Mouse (Mus musculus): ENCODE measurements around the gene Tecta.

The Tecta gene

DNA sequence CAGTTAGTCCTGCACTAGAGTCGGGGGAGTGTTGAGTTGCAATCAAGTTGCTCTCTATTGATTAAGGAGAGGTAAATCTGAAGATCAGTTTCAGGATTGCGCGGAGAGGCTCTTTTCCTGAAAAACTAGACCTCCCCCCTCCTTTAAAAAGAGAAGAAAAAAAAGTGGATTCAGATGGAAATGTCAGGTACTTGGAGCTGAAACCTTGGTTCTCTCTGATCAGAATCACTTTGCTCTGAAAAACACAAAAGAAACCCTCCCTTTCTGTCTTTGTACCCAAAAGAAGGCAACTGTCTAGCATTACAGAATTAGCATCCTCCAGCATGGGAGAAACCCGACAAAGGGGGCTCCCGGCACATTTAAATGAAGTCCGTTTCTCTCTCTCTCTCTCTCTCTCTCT, at the start of gene Tecta:
Gene Tecta (minus strand): TSS at position 101 of the 400 bp plus-strand sequence.
- no peak for DNase-seq

DNA sequence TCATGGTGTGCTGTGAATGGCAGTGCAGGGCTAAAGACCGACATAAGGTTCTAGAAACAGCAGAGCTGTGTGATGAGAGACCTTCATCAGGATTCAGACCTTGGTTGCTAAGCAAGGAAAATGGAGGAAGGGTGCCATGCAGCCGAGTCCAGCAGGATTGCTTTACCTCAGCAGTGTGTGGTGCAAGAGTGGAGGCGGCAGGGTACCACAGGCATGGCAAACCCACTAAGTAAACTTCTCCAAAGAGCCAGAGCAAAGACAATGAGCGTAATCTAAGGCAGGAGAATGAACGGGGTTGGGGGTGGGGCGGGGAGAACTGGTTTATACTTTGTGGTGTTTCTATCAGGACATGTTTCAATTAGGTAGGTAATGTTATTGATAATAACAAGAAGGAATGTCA, 49.3 kb upstream of the Tecta start:
- DNase-seq, result no peak

DNA sequence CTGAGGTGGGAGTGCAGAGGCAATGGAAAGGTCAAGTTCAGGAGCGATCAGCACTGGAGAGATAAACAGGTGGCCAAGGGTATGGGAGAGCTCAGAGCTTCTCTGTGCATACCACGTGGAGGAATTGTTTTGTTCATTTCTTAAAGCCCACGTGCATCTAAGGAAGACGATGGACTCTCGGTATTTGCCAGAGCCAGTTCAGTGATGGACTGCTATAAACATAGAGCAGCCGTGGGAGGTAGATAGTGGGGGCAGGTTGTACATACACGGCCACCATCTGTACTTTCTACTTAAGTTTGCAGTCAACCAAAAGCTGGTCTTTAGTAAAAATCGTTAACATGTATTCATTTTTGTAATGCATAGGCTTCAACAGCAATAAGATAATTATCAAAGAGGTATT, 42.4 kb upstream of the Tecta start:
- no peak for DNase-seq

- no peak for DNase-seq
Observed at GRCm38 (mm10) chr9:42441234-42441633, 41.5 kb upstream of the Tecta start.

GRCm38 (mm10) chr9:42439446-42439845, 39.7 kb upstream of the Tecta start:
- DNase-seq, result no peak

GRCm38 (mm10) chr9:42432155-42432554, 32.4 kb upstream of the Tecta start:
- no peak for DNase-seq

GRCm38 (mm10) chr9:42431606-42432005, 31.9 kb upstream of the Tecta start:
- no peak for DNase-seq

DNA sequence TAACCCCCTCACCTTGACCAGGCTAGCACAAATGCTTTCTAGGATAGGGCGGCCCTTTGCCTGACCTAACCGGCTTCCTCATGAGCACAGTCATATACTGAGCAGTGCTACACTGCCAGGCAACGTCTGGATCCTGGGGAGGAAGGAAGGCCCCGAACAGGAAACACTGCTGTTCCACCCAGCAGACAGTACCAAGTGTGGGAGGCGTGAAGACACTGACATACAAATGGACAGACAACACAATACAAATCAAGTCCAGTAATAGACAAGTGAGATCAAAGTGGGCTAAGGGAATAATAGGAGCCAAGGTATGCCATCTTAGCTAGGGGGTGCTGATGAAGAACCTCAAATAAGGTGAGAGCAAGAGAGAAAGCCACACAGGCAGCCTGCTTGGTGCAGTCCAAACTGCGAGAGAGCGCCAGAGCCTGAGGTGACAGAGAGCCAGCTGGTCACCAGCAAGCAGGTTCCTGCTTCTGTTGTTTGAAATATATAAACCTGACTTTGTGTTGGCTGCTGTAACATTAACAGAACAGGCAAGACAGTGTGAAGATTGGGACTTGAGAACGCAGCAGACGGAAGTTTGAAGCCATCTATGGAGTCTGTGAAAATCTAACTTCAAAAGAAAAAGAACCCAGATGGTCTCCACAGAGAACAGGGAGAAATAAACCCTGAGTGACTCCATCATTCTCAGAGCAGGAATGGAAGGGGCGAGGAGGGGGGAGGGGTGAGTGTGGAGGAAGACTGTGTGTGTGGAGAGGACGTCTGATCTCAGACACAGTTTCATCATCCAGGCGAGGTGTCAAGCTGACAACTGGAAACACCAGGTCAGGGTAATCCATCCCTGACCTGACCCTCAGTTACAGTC, 28.6 kb upstream of the Tecta start:
- DNase-seq, result no peak

GRCm38 (mm10) chr9:42426661-42427358, 27.1 kb upstream of the Tecta start:
- peak; percentile 24 for DNase-seq

- DNase-seq, result no peak
Observed at GRCm38 (mm10) chr9:42423649-42424048, 23.9 kb upstream of the Tecta start.

- no peak for DNase-seq
Observed at GRCm38 (mm10) chr9:42419687-42420086, 20.0 kb upstream of the Tecta start.

GRCm38 (mm10) chr9:42418786-42419185, 19.1 kb upstream of the Tecta start:
- DNase-seq, result no peak

DNA sequence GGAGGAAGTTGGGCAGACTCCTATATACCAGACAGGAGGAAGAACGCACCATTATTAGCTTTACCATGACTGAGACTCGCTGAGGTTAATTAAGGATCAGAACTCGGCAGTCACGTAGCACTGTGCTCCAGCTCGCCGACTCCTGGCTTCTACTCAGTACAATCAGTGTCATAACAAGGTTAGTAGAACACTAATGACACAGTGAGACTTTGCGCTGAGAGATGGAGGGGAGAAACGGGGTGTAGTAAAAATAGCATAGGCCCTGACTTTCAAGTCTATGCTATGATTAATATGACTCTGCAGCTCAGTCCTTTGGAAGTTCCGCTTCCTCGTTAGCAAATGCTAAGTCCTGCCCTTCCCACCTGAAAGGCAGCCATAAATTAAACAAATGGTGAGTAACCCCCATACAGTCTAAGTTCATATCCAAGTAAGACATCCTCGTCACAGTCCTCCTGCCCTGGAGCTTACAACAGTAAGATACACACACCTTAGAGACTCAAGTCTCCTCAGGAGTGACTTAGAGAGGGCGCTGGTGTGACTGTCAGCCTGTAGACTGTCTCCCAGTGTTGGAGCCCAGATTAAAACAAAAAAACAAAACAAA, 17.7 kb upstream of the Tecta start:
- no peak for DNase-seq

DNA sequence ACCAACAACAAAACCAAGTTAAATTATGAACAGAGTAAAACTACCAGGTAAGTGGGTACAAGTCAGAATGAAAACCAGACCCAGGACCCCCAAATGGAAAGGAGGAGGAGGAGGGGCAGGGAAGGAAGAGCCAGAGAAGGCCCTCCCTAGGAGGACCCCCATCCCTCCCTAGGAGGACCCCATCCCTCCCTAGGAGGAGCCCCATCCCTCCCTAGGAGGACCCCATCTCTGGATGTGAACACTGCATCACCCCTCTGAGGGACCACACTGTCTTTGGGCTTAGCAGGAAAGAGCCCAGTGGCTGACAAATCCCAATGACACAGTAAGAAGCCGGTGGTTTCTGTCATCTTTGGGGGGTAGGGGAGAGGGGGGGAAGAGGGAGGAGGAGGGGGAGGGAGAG, 15.5 kb upstream of the Tecta start:
- DNase-seq, result no peak

DNA sequence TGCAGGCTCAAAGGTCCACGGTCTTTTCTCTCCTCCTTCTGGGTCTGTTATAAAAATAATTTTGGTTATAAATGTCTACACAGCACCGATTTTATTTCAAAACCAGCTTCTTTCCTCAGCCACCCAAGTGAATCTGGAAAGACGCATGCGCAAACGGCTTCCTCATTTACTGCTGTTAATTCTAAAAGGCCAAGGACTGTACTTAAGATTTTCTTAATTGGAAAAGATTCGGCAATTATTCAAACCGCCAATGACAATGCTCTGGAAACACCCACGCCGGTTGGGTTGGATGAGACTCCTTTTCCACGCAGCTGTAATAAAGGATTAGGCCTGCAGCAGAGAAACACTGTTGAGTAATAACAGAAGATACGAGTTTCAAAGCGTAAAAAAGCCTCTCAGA, 13.6 kb upstream of the Tecta start:
- no peak for DNase-seq

DNA sequence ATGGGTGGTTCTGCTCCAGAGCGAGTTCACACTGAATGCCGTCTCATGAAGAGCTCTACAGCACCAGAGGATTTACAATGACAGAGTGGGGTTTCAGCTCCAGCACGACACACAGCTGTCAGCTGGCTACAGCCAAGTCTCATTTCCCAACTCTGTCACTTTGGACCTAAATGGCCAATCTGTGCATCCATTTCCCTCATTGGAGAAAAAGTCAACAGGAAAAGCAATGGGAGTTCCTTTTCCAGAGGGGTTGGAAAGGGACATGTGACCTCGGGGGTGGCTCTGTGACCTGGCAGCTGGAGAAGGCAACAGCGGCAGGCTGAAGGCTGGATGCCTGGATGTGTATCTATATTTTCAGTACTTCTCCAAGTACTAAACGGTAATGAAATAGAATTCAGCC, 11.6 kb upstream of the Tecta start:
- no peak for DNase-seq

DNA sequence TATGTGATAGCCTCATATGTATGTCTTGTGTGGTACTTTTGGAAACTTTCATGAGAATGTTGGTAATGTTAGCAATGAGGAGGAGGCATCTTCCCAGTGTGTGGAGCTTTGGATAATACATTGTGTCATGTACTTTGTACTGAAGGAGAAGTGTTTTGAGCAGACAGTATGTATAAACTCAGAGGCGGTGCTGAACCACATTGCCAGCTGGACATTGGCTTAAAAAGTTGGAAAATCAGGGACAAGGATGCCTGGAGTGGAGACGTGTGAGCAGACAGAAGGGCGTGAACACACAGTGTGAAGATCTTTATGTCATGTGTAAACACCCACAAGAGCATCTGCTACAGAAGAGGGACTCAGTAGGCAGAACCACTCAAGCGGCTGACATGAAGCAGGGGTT, 6.0 kb upstream of the Tecta start:
- no peak for DNase-seq

DNA sequence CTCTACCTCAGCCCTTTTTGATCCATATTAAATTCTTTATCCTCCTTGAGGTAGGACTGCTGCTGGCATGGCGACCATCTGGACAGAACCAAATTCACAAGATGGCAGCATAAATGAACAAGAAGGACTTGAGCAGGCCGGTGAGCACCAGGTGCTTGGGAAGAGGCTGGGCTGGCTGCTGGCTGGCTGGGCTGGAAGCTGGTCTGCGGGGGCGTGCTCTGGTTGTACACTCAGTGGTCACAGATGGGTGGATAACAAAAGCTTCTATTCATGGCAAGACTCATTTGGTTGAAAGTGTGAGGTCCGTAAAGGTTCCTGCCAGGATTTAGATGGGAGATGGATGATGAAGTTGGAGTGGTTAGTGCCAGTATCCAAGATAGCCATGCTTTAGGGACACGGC, 1.8 kb upstream of the Tecta start:
- DNase-seq, result no peak

GRCm38 (mm10) chr9:42396141-42396540, 3.6 kb downstream of the Tecta start:
- DNase-seq, result no peak

DNA sequence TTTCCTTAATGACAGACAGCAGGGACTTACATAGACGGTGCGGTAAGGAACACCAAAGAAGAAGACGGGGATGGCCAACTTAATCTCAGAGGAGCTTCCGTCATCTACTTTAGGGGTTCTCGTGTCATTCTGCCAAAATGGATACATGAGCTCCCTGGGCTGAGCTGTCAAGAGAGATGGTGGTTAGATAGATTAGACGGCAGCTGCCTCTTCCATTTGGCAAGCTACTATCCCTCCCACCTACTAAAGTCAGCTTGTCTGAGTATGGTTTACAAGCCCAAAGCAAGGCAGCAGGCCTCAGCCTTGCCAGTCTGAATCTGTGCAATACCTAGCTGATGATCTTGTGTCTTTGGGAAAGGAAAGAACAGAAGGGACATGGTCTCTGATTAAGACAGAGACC, 4.8 kb downstream of the Tecta start:
- no peak for DNase-seq

- no peak for DNase-seq
Observed at GRCm38 (mm10) chr9:42394321-42394720, 5.4 kb downstream of the Tecta start.

GRCm38 (mm10) chr9:42392927-42393326, 6.8 kb downstream of the Tecta start:
- DNase-seq, result no peak

DNA sequence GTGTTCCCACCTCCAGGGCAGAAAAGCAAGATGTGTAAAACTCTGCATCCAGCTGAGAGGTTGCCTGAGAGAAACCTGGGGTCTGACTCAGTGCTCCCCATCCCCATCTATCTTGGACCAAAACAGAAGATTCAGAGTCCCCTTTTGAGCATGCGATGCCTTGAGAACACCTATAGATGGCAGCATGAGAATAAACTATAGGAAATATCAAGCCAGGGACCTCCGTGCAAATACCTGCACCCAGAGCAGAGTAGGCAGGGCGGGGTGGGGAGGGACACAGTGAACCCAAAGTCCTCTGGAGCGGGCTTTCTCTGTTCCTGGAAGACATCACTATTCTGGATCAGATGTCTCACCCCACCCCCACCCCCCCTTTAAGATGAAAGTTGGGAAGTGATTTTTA, 11.2 kb downstream of the Tecta start:
- DNase-seq, result peak; percentile 29

GRCm38 (mm10) chr9:42387038-42387437, 12.7 kb downstream of the Tecta start:
- DNase-seq, result no peak

All from embryo, embryonic 11 days (tissue).